Mouse (Mus musculus): ENCODE data around the gene 5730596B20Rik. TPM values are rescaled to one million over a fixed set of nuclear protein-coding genes. Genes with fewer than 3 reads are reported as not detected.
A peak's percentile ranks its signal among the peaks of the same experiment; 100 is the strongest.

Gene 5730596B20Rik
- polyA plus RNA-seq, 1 experiment from 2014 or later = 0.35 TPM

DNA sequence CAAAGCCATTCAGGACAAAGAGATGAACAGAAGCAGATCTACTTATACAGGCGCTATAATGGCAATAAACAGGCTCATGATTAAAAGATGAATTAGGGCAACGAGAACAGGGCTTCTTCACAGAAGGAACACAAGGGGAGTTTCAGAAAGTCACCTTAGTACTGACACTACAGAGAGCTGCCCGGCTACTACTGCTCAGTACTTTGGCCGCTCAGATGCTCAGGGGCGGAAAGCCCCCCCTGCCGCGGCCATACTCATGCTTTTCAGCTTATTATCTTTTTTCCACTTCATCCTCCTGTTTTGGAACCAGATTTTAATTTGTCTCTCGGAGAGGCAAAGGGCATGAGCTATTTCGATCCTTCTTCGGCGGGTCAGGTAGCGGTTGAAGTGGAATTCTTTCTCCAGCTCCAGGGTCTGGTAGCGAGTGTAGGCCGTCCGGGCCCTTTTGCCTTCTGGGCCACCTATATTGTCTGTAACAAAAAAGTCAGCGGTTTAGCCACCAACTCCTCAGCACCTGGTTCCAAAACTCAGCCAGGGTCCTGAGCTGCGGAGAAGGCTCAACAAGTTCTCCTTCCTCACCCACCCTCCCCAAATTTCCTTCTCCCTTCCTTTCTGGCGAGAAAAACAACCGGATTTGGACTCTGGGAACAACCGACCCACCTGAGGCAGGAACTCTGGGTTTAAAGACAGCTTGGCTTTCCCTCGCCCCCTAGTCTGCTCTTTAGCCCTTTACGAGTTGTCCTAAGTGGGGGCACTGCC, 25.2 kb downstream of the 5730596B20Rik start:
- Histone ChIP-seq H3K9me3 (no peaks in the 10 kb centered on the region), H3K9ac (no peak overlapping the region), H3K27me3 (peaks cover 92% of the 10 kb centered on the region), H3K27ac (no peak overlapping the region), H3K4me3 (no peak overlapping the region), H3K4me1 (0 out of 2 replicates have a peak, but pooled peaks cover 9% of the 10 kb centered on the region), H3K4me2 (replicated peaks) (no peak overlapping the region), H3K36me3 (no peaks in the 10 kb centered on the region)
- no peak for ATAC-seq (ENCODE audit: insufficient number of reproducible peaks, insufficient read depth, low FRiP score, low TSS enrichment)
- WGBS = 1% methylated on average over 22 of the region's 22 CpGs

DNA sequence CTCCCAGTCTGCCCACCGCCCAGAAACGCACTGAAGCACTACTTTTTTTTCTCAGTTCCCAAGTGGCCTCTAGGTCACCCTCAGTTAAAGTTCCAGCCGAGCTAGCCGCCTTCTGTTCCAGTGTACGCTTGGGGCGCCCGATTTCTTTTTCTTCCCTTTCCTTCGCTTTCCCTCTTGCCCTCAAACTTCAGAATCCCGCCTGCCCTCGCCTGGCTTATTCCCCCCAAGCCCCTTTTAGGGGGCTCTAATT, 25.7 kb downstream of the 5730596B20Rik start:
- H3K9ac ChIP-seq = no peak overlapping the region
- 0 out of 2 replicates have a peak, but pooled peaks cover 9% of the 10 kb centered on the region for H3K4me1 ChIP-seq
- H3K4me2 ChIP-seq (replicated peaks) = no peak overlapping the region
- H3K4me3 ChIP-seq = no peak overlapping the region; the same call in 1 of the 2 replicates
- H3K27ac ChIP-seq = no peak overlapping the region
- peaks cover 92% of the 10 kb centered on the region for H3K27me3 ChIP-seq
- H3K9me3 ChIP-seq = no peaks in the 10 kb centered on the region
- no peak for ATAC-seq (ENCODE audit: insufficient number of reproducible peaks, insufficient read depth, low FRiP score, low TSS enrichment)
- H3K36me3 ChIP-seq = no peaks in the 10 kb centered on the region
- 2% methylated on average over 10 of the region's 10 CpGs for WGBS

DNA sequence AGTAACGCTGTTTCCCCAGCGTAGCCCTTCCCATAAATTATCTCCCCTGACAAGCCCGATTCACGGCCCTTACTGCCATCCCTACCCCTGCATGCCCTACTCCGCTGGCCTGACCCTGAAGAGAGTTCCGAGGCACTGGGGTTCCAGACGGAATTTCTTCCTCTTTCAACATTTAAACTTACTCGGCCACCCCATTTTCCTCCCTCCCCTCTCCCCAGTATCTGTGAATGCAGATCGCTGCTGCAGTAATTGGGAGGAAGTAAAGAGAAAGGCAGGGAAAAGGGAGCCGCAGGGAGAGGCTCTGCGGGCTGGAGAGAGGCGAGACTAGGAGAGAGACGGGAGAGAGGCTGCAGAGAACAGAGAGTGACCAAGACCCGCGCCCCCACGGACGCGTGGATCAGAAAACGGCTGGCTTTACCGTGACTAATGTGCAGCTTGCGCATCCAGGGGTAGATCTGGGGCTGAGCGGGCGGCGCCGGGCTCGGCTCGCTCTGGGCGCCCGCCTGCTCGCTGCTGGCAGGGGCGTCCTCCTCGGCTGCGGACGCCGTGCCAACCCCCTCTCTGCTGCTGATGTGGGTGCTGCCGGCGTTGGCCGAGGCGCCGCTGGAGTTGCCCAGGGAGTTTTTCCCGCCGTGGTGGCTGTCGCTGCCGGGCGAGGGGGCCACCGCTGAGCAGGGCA, 26.2 kb downstream of the 5730596B20Rik start:
- peak overlapping the region; percentile 41 for H3K4me2 ChIP-seq (replicated peaks)
- 0 out of 2 replicates have a peak, but pooled peaks cover 9% of the 10 kb centered on the region for H3K4me1 ChIP-seq
- peaks cover 92% of the 10 kb centered on the region for H3K27me3 ChIP-seq
- H3K27ac ChIP-seq = no peak overlapping the region
- H3K36me3 ChIP-seq = no peaks in the 10 kb centered on the region
- no peak for ATAC-seq (ENCODE audit: insufficient number of reproducible peaks, insufficient read depth, low FRiP score, low TSS enrichment)
- H3K4me3 ChIP-seq = peak overlapping the region; percentile 17
- no peak overlapping the region for H3K9ac ChIP-seq
- under 1% methylated on average over 42 of the region's 46 CpGs for WGBS
- H3K9me3 ChIP-seq = no peaks in the 10 kb centered on the region

DNA sequence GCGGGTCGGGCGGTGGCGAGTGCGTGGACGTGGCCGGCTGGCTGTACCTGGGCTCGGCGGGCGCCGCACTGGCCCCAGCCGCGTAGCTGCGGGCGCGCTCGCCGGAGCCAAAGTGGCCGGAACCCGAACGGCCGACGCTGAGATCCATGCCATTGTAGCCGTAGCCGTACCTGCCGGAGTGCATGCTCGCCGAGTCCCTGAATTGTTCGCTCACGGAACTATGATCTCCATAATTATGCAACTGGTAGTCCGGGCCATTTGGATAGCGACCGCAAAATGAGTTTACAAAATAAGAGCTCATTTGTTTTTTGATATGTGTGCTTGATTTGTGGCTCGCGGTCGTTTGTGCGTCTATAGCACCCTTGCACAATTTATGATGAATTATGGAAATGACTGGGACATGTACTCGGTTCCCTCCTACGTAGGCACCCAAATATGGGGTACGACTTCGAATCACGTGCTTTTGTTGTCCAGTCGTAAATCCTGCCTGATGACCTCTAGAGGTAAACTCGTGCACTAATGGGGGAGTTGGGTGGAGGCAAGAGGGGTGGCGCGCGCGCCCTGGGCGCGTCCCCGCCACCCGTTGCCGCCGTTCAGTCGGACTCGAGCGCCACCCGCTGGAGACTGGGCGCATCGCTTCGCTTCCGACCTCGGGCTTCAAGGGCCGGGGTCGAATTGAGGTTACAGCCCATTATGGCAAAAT, 26.9 kb downstream of the 5730596B20Rik start, which contains the start of gene Hoxa5:
TSS of gene Hoxa5 (minus strand) at position 538 of the 703 bp plus-strand sequence.
- Histone ChIP-seq H3K27ac (no peak within 1 kb of the TSS), H3K4me3 (peak within 1 kb of the TSS; percentile 17), H3K36me3 (no peaks in the 10 kb centered on the region), H3K4me1 (0 out of 2 replicates have a peak, but pooled peaks cover 9% of the 10 kb centered on the region), H3K4me2 (replicated peaks) (peak within 1 kb of the TSS; percentile 41), H3K9me3 (no peaks in the 10 kb centered on the region), H3K27me3 (peaks cover 93% of the 10 kb centered on the region), H3K9ac (no peak within 1 kb of the TSS)
- no peak for ATAC-seq (ENCODE audit: insufficient number of reproducible peaks, insufficient read depth, low FRiP score, low TSS enrichment)
- WGBS = under 1% methylated on average over 65 of the region's 65 CpGs

DNA sequence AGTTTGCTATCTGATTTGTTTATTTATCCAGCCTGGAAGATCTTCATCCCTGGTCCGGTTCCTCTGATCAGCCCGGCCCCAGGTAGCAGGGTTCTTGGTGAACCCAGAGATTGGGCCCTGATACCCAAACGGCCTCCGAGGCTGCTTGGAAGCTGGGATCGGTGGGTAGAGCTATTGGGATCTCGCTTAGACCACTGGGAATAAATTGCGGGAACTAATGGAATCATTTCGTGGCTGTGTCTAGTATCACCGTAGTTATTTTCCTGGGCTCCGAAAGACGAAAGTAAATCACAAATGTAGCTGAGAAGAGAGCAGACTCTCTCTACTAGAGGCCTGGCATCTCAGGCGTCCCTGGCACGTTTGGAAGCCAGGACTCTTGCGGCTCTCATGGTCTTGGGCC, 27.9 kb downstream of the 5730596B20Rik start:
- Histone ChIP-seq H3K27ac (no peak overlapping the region), H3K4me2 (replicated peaks) (no peak overlapping the region), H3K9me3 (no peaks in the 10 kb centered on the region), H3K4me1 (0 out of 2 replicates have a peak, but pooled peaks cover 9% of the 10 kb centered on the region), H3K4me3 (no peak overlapping the region), H3K9ac (no peak overlapping the region), H3K27me3 (peaks cover 93% of the 10 kb centered on the region), H3K36me3 (no peaks in the 10 kb centered on the region)
- WGBS = 3% methylated on average over 14 of the region's 14 CpGs
- ATAC-seq (ENCODE audit: insufficient number of reproducible peaks, insufficient read depth, low FRiP score, low TSS enrichment) = no peak

DNA sequence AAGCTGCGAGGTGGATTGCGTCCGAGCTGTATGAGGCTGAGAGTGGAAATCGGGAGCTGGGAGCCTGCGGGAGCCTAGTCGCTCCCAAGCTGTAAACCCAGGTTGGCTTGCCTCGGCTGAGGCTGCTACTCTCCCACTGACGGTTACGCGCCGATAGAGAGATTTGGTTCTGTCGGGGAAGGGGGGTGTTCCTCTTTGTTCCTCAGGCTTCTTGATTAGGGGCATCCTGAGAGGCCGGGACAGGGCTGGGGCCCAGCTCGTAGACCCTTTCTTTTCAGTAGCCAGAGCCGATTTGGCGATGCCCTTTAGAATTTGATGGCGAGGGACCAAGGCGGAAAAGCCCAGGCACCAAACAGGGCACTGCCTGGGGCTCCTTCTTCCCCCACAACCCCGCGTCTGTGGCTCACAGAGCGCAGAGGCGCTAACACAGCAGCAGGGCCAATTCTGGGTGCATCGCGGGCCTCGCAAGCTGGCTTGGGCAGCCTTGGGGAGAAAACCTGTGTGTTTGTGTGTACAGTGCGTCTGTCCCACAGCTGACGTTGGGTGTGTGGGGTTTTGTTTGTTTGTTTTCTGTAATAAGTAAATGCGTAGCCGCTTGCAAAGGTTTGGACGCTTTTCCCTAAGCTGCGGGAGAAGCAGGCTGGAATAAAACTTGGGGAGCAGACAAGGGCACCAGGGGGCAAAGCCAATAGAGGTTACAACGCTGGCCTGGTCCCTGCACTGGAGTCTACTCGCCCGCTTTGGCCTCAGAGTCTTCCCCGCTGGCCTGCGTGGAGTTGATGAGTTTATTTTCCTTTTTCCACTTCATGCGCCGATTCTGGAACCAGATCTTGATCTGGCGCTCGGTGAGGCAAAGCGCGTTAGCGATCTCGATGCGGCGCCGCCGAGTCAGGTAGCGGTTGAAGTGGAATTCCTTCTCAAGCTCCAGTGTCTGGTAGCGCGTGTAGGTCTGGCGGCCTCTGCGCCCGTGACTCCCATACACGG, 28.6 kb downstream of the 5730596B20Rik start:
- Histone ChIP-seq H3K4me3 (no peak overlapping the region), H3K4me2 (replicated peaks) (no peak overlapping the region), H3K27ac (no peak overlapping the region), H3K36me3 (no peaks in the 10 kb centered on the region), H3K27me3 (peaks cover 92% of the 10 kb centered on the region), H3K9me3 (no peaks in the 10 kb centered on the region), H3K9ac (no peak overlapping the region), H3K4me1 (0 out of 2 replicates have a peak, but pooled peaks cover 9% of the 10 kb centered on the region)
- WGBS = 1% methylated on average over 55 of the region's 55 CpGs
- no peak for ATAC-seq (ENCODE audit: insufficient number of reproducible peaks, insufficient read depth, low FRiP score, low TSS enrichment)

DNA sequence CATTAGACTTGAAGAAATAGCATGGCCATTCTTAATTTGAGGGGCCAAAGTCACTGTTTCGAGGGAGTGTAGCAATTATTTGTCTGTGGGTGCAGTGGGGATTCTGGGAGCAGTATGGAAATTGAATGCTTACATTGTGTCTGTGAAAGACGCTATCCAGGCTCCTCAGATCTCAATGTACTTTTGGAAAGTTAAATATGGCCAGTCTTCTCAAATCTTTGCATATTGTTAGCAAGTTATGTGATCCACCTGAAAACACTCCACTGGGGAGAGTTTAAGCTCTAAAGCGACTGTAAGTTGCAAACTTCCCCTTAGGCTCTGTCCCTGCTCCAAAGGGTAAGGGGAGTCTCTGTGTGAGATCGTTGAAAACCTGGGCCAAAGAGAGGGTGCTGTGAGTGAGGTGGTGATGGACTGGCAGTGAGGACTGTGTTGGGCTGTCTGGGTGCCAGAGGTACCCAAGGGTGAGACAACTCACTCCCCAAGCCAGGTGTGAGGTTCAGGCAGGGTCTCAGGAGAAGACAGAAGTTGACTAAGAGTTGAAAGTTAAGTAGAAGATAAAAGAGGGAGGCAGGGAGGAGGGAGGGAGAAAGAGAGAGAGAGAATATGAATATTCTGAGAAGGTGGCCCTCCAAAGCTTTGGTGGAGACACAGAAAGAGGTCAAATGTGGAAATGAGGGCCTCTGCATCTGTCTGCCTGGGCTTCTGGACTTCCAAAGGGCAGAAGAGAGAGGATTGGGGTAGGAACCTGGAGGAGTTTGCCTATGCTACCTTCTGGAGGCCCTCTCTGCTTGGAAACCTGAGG, 29.8 kb downstream of the 5730596B20Rik start:
- Histone ChIP-seq H3K4me1 (0 out of 2 replicates have a peak, but pooled peaks cover 9% of the 10 kb centered on the region), H3K27me3 (peaks cover 98% of the 10 kb centered on the region), H3K9me3 (no peaks in the 10 kb centered on the region), H3K4me2 (replicated peaks) (no peak overlapping the region), H3K27ac (no peak overlapping the region), H3K36me3 (no peaks in the 10 kb centered on the region), H3K9ac (no peak overlapping the region), H3K4me3 (no peak overlapping the region)
- 3% methylated on average over 4 of the region's 4 CpGs for WGBS
- ATAC-seq (ENCODE audit: insufficient number of reproducible peaks, insufficient read depth, low FRiP score, low TSS enrichment) = no peak

DNA sequence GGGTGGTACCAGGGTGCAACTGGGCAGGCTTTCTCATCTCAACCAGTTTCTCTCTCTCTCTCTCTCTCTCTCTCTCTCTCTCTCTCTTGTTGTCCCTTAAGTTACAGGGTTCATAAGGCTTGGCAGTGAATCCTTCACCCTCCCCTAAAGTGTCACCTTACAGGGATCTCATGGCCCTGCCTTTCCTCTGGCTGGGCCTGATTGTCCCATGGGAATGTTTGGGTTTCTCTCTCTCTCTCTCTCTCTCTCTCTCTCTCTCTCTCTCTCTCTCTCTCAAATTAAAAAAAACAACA, 30.3 kb downstream of the 5730596B20Rik start:
- Histone ChIP-seq H3K27ac (no peak overlapping the region), H3K4me2 (replicated peaks) (no peak overlapping the region), H3K36me3 (no peaks in the 10 kb centered on the region), H3K4me1 (0 out of 2 replicates have a peak, but pooled peaks cover 9% of the 10 kb centered on the region), H3K27me3 (peaks cover 99% of the 10 kb centered on the region), H3K4me3 (no peak overlapping the region), H3K9ac (no peak overlapping the region), H3K9me3 (no peaks in the 10 kb centered on the region)
- no peak for ATAC-seq (ENCODE audit: insufficient number of reproducible peaks, insufficient read depth, low FRiP score, low TSS enrichment)

DNA sequence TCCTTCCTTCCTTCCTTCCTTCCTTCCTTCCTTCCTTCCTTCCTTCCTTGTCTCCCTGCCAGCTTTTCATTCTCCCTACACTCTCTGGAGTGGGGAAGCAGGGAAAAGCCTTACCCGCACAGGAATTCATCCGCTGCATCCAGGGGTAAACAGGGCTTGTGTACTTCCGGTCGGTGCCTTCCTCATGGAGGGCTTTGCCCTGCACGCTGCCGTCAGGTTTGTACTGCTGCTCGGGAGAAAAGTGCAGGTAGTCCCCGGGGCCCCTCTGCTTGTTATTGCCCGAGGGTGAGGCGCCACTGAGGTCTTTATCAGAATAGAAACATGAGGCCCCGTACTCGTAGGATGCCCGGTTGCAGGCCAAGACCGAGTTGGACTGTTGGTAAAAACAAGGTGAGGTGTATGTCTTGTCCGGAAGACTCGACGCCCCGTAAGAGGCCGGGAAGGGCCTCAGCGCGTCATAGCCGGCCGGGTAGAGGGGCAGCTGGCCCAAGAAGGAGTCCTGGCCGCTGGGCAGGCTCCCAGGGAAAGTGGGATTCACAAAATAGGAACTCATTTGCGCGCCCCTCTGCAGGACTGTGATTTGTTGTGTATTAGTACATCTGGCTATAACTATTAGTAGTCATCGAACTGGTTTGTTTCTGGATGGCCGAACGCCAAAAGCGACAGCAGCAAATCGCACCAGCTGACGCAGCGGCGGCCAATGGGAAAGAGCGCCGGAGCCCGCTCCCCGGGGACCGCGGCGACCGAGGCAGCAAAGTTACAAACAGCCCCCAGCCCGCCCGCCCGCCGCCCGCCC, 31.0 kb downstream of the 5730596B20Rik start, which contains the start of gene Hoxa6:
TSS of gene Hoxa6 (minus strand) at position 651 of the 796 bp plus-strand sequence.
- H3K36me3 ChIP-seq = no peaks in the 10 kb centered on the region
- no peak within 1 kb of the TSS for H3K9ac ChIP-seq
- no peak within 1 kb of the TSS for H3K4me2 ChIP-seq (replicated peaks)
- no peak for ATAC-seq (ENCODE audit: insufficient number of reproducible peaks, insufficient read depth, low FRiP score, low TSS enrichment)
- no peaks in the 10 kb centered on the region for H3K9me3 ChIP-seq
- H3K4me1 ChIP-seq = 0 out of 2 replicates have a peak, but pooled peaks cover 9% of the 10 kb centered on the region
- peaks cover 97% of the 10 kb centered on the region for H3K27me3 ChIP-seq
- H3K4me3 ChIP-seq = no peak within 1 kb of the TSS
- under 1% methylated on average over 47 of the region's 47 CpGs for WGBS
- H3K27ac ChIP-seq = no peak within 1 kb of the TSS
